ENCODE assay signal across 8 mouse cellular contexts in the genomic region with DNA sequence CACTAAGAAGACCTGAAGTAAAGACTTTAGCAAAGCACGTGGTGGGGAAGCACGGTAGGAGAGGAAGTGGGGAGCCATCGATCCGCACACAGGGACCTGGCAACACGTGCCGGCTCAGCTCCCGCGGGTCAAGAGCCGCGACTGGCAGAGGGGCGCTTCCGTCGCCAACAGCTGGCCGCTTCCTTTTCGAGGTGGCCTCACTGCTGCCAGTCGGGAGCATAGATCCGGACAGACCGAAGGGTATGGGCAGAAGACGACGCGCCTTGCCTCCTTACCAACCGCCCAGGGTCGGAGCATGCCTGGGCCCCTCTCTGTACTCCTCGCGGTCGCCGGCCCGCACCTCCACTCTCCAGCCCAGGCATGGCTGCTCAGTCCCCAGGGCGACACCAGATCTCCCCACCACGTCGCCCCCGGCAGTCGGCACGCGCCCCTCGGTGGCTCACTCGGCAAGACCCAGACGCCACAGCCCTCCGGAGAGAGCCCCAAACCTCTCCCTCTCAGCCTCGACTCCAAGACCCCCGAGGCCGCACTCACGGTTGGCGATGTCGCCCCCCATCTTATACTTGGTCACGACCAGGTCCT. TPM values are rescaled to one million over a fixed set of nuclear protein-coding genes. Genes with fewer than 3 reads are reported as not detected.
DNase-seq lines count a peak whose midpoint lies in the region; ATAC-seq and TF ChIP-seq lines count a peak whose summit lies in the region.

No protein-coding gene starts in this region.

- peak overlapping the region; percentile 96 for H3K9ac ChIP-seq in heart, embryonic 15.5 days
- peak overlapping the region; percentile 94 for H3K9ac ChIP-seq in limb, embryonic 14.5 days (ENCODE audit: low read depth, low read length, severe bottlenecking)
- H3K9ac ChIP-seq in midbrain, embryonic 14.5 days (replicated peaks; ENCODE audit: low read length) = peak overlapping the region; percentile 83

- no peak for TF ChIP-seq POLR2A in limb, embryonic 14.5 days (IDR thresholded peaks at IDR 0.05; ENCODE audit: borderline replicate concordance, extremely low read depth, insufficient read depth, insufficient read length)

- peak overlapping the region; percentile 92 for H3K27ac ChIP-seq in heart, embryonic 15.5 days
- peak overlapping the region; percentile 87 for H3K27ac ChIP-seq in limb, embryonic 14.5 days (replicated peaks; ENCODE audit: low read depth, low read length)
- H3K27ac ChIP-seq in midbrain, embryonic 14.5 days (replicated peaks; ENCODE audit: low read depth, low read length) = peak overlapping the region; percentile 89

- H3K36me3 ChIP-seq in heart, embryonic 15.5 days = peaks cover 27% of the 10 kb centered on the region
- peaks cover 33% of the 10 kb centered on the region for H3K36me3 ChIP-seq in limb, embryonic 14.5 days (ENCODE audit: control insufficient read depth, insufficient read depth, low read length)
- H3K36me3 ChIP-seq in midbrain, embryonic 14.5 days (ENCODE audit: control insufficient read depth, insufficient read depth, low read length) = peaks cover 27% of the 10 kb centered on the region

- peaks cover 20% of the 10 kb centered on the region for H3K4me1 ChIP-seq in heart, embryonic 15.5 days (replicated peaks)
- peaks cover 8% of the 10 kb centered on the region for H3K4me1 ChIP-seq in limb, embryonic 14.5 days (ENCODE audit: control insufficient read depth, insufficient read depth, low read length)
- H3K4me1 ChIP-seq in midbrain, embryonic 14.5 days (ENCODE audit: control insufficient read depth, insufficient read depth, low read length) = peaks cover 11% of the 10 kb centered on the region

- H3K27me3 ChIP-seq in heart, embryonic 15.5 days = no peaks in the 10 kb centered on the region
- H3K27me3 ChIP-seq in limb, embryonic 14.5 days (ENCODE audit: control insufficient read depth, insufficient read depth, low read length) = no peaks in the 10 kb centered on the region
- no peaks in the 10 kb centered on the region for H3K27me3 ChIP-seq in midbrain, embryonic 14.5 days (ENCODE audit: control insufficient read depth, insufficient read depth, low read length)

- peak overlapping the region; percentile 88 for H3K4me3 ChIP-seq in heart, embryonic 15.5 days
- peak overlapping the region; percentile 88 for H3K4me3 ChIP-seq in limb, embryonic 14.5 days (replicated peaks; ENCODE audit: low read length)
- peak overlapping the region; percentile 85 for H3K4me3 ChIP-seq in midbrain, embryonic 14.5 days (replicated peaks; ENCODE audit: low read depth, low read length)

- 0% methylated on average over 42 of the region's 46 CpGs for WGBS in heart, embryonic 15.5 days
- WGBS in limb, embryonic 14.5 days = under 1% methylated on average over 39 of the region's 46 CpGs
- WGBS in midbrain, embryonic 14.5 days = under 1% methylated on average over 46 of the region's 46 CpGs

- H3K9me3 ChIP-seq in heart, embryonic 15.5 days (replicated peaks) = no peaks in the 10 kb centered on the region
- no peaks in the 10 kb centered on the region for H3K9me3 ChIP-seq in limb, embryonic 14.5 days (ENCODE audit: control insufficient read depth, low read length)
- H3K9me3 ChIP-seq in midbrain, embryonic 14.5 days (ENCODE audit: control insufficient read depth, low read length) = no peaks in the 10 kb centered on the region

- ATAC-seq in heart, embryonic 15.5 days (replicated peaks; ENCODE audit: insufficient number of reproducible peaks, insufficient read depth, low FRiP score, low read depth) = peak; percentile 8
- peak; percentile 3 for ATAC-seq in limb, embryonic 14.5 days (ENCODE audit: low FRiP score, low read depth)
- ATAC-seq in midbrain, embryonic 14.5 days (ENCODE audit: low FRiP score, low TSS enrichment) = no peak; the same call in none of the 2 replicates

- peak overlapping the region; percentile 83 for H3K4me2 ChIP-seq in heart, embryonic 15.5 days
- H3K4me2 ChIP-seq in limb, embryonic 14.5 days (replicated peaks; ENCODE audit: low read depth, low read length, severe bottlenecking) = peak overlapping the region; percentile 89
- peak overlapping the region; percentile 91 for H3K4me2 ChIP-seq in midbrain, embryonic 14.5 days (ENCODE audit: low read length)

- peak; percentile 24 for DNase-seq in urinary bladder, postnatal 14 days (ENCODE audit: low spot score)
- DNase-seq in urinary bladder, adult 2 months (ENCODE audit: low spot score) = no peak
- peak; percentile 59 for DNase-seq in embryo, embryonic 10 days (ENCODE audit: low spot score)
- peak; percentile 7 for DNase-seq in limb, embryonic 14.5 days (ENCODE audit: low spot score)
- DNase-seq in midbrain, embryonic 14.5 days = peak; percentile 40
- DNase-seq in yolk sac, embryonic 10.5 days (ENCODE audit: low spot score) = no peak
- no peak for DNase-seq in layer of hippocampus, adult 18-20 months (ENCODE audit: low spot score in 2 of 2)

RNA-seq across cellular contexts. Expression of gene Pa2g4, which starts 0.5 kb away (rescaled TPM):
- 74.1 and 75.9 TPM in 2 replicates for polyA plus RNA-seq in urinary bladder, adult 2 months (2012; rRNA removed)
- 101 and 132 TPM in 2 replicates for polyA plus RNA-seq in heart, embryonic 15.5 days (2015; fragmentation: Nextera tagmentation; extraction: Ambion mirVana)
- 111 and 186 TPM in 2 replicates for polyA plus RNA-seq in limb, embryonic 14.5 days (2012; rRNA removed)
- 207 and 210 TPM in 2 replicates for polyA plus RNA-seq in limb, embryonic 14.5 days (2014; fragmentation: Nextera tagmentation; extraction: Ambion mirVana)
- 122 and 142 TPM in 2 replicates for polyA plus RNA-seq in midbrain, embryonic 14.5 days (2014; fragmentation: Nextera tagmentation; extraction: Ambion mirVana)
- 10 to 100 TPM; 60.4 to 61.7 TPM for total RNA-seq in layer of hippocampus, adult 18-20 months (2021)

RNA-seq across cellular contexts. Expression of gene Rpl41, which starts 16.2 kb away (rescaled TPM):
- polyA plus RNA-seq in urinary bladder, adult 2 months (2012; rRNA removed) = 2,645 and 3,313 TPM in 2 replicates
- 2,261 and 2,363 TPM in 2 replicates for polyA plus RNA-seq in heart, embryonic 15.5 days (2015; fragmentation: Nextera tagmentation; extraction: Ambion mirVana)
- 2,621 and 3,931 TPM in 2 replicates for polyA plus RNA-seq in limb, embryonic 14.5 days (2012; rRNA removed)
- 4,572 and 4,920 TPM in 2 replicates for polyA plus RNA-seq in limb, embryonic 14.5 days (2014; fragmentation: Nextera tagmentation; extraction: Ambion mirVana)
- polyA plus RNA-seq in midbrain, embryonic 14.5 days (2014; fragmentation: Nextera tagmentation; extraction: Ambion mirVana) = 2,375 and 2,760 TPM in 2 replicates
- 1,000 to 10,000 TPM; 1,532 to 1,582 TPM for total RNA-seq in layer of hippocampus, adult 18-20 months (2021)

RNA-seq across cellular contexts. Expression of gene Zc3h10, which starts 17.7 kb away (rescaled TPM):
- polyA plus RNA-seq in urinary bladder, adult 2 months (2012; rRNA removed) = 12.5 TPM in 2 replicates
- 10.2 and 11.0 TPM in 2 replicates for polyA plus RNA-seq in heart, embryonic 15.5 days (2015; fragmentation: Nextera tagmentation; extraction: Ambion mirVana)
- polyA plus RNA-seq in limb, embryonic 14.5 days (2012; rRNA removed) = 15.2 and 17.2 TPM in 2 replicates
- polyA plus RNA-seq in limb, embryonic 14.5 days (2014; fragmentation: Nextera tagmentation; extraction: Ambion mirVana) = 13.7 and 14.5 TPM in 2 replicates
- 17.6 and 19.6 TPM in 2 replicates for polyA plus RNA-seq in midbrain, embryonic 14.5 days (2014; fragmentation: Nextera tagmentation; extraction: Ambion mirVana)
- total RNA-seq in layer of hippocampus, adult 18-20 months (2021) = 10 to 100 TPM; 13.6 to 15.6 TPM

RNA-seq across cellular contexts. Expression of gene Erbb3, which starts 24.2 kb away (rescaled TPM):
- polyA plus RNA-seq in urinary bladder, adult 2 months (2012; rRNA removed) = 25.1 and 27.0 TPM in 2 replicates
- 3.4 and 5.0 TPM in 2 replicates for polyA plus RNA-seq in heart, embryonic 15.5 days (2015; fragmentation: Nextera tagmentation; extraction: Ambion mirVana)
- polyA plus RNA-seq in limb, embryonic 14.5 days (2012; rRNA removed) = 17.5 and 18.2 TPM in 2 replicates
- 19.6 and 21.1 TPM in 2 replicates for polyA plus RNA-seq in limb, embryonic 14.5 days (2014; fragmentation: Nextera tagmentation; extraction: Ambion mirVana)
- polyA plus RNA-seq in midbrain, embryonic 14.5 days (2014; fragmentation: Nextera tagmentation; extraction: Ambion mirVana) = 0.26 and 0.47 TPM in 2 replicates
- total RNA-seq in layer of hippocampus, adult 18-20 months (2021) = 1 to 10 TPM; 7.1 to 7.5 TPM

RNA-seq across cellular contexts. Expression of gene Esyt1, which starts 39.6 kb away (rescaled TPM):
- 56.9 and 61.6 TPM in 2 replicates for polyA plus RNA-seq in urinary bladder, adult 2 months (2012; rRNA removed)
- polyA plus RNA-seq in heart, embryonic 15.5 days (2015; fragmentation: Nextera tagmentation; extraction: Ambion mirVana) = 19.4 and 29.0 TPM in 2 replicates
- 51.3 and 59.6 TPM in 2 replicates for polyA plus RNA-seq in limb, embryonic 14.5 days (2012; rRNA removed)
- polyA plus RNA-seq in limb, embryonic 14.5 days (2014; fragmentation: Nextera tagmentation; extraction: Ambion mirVana) = 35.8 and 37.9 TPM in 2 replicates
- polyA plus RNA-seq in midbrain, embryonic 14.5 days (2014; fragmentation: Nextera tagmentation; extraction: Ambion mirVana) = 6.0 and 10.9 TPM in 2 replicates
- 1 to 10 TPM; 6.2 to 6.3 TPM for total RNA-seq in layer of hippocampus, adult 18-20 months (2021)

Comparison
In these comparisons a context has a peak if more than half of its experiments do, and no peak if none do; other contexts are left out.
1. DNase-seq: peak in urinary bladder, postnatal 14 days (single experiment), embryo, embryonic 10 days (single experiment), limb, embryonic 14.5 days (single experiment) and midbrain, embryonic 14.5 days (single experiment); none in urinary bladder, adult 2 months (single experiment), yolk sac, embryonic 10.5 days (single experiment) and layer of hippocampus, adult 18-20 months (0 of 2).
2. Peak in every context shown above with its lines, with median percentiles within 50 percentile points of each other: H3K27ac ChIP-seq, H3K4me2 ChIP-seq, H3K4me3 ChIP-seq and H3K9ac ChIP-seq.